Mouse (Mus musculus): ENCODE results near the gene Slc29a1.

- no peak for TF ChIP-seq CTCF (IDR thresholded peaks at IDR 0.05; ENCODE audit: control insufficient read depth, insufficient read depth, insufficient replicate concordance, low read depth, low read length)
- TF ChIP-seq POLR2A (IDR thresholded peaks at IDR 0.05; ENCODE audit: control insufficient read depth, low read depth, low read length) = no peak
Measured at GRCm38 (mm10) chr17:45544001-45544872, 55.2 kb downstream of the Slc29a1 start.

Data from testis, adult 2 months (tissue).